Mouse (Mus musculus): ENCODE measurements around the gene Slc4a1ap. TPM values are rescaled to one million over a fixed set of nuclear protein-coding genes. Genes with fewer than 3 reads are reported as not detected.
"Not testable (repeated sequence)": the region's sequence is repeated elsewhere in the genome, so short reads cannot be mapped to it uniquely, and the experiment has no call there.

Gene Slc4a1ap
- polyA plus RNA-seq, 1 experiment from 2014 or later = 30.3 TPM

GRCm38 (mm10) chr5:31581263-31581662, 54.5 kb downstream of the Slc4a1ap start:
- WGBS = 81% methylated on average over 6 of the region's 6 CpGs
- no peak overlapping the region for H3K4me2 ChIP-seq (ENCODE audit: low read length)
- ATAC-seq = no peak

GRCm38 (mm10) chr5:31581932-31582331, 55.1 kb downstream of the Slc4a1ap start:
- Histone ChIP-seq H3K27me3 (replicated peaks; ENCODE audit: control insufficient read depth, insufficient read depth, low read length) (no peaks in the 10 kb centered on the region), H3K4me3 (ENCODE audit: low read length) (no peak overlapping the region), H3K4me2 (ENCODE audit: low read length) (no peak overlapping the region), H3K9ac (ENCODE audit: low read depth, low read length) (no peak overlapping the region), H3K36me3 (ENCODE audit: control insufficient read depth, insufficient read depth, low read length) (no peaks in the 10 kb centered on the region), H3K9me3 (ENCODE audit: control insufficient read depth, low read length) (no peaks in the 10 kb centered on the region), H3K27ac (ENCODE audit: low read depth, low read length) (no peak overlapping the region), H3K4me1 (ENCODE audit: control insufficient read depth, insufficient read depth, low read depth, low read length) (no peaks in the 10 kb centered on the region)
- WGBS = 90% methylated on average over 3 of the region's 3 CpGs
- no peak for ATAC-seq

More at GRCm38 (mm10) chr5:31581263-31581662, 54.5 kb downstream of the Slc4a1ap start:
- H3K27ac ChIP-seq (ENCODE audit: low read depth, low read length) = no peak overlapping the region
- H3K4me3 ChIP-seq (ENCODE audit: low read length) = no peak overlapping the region
- no peak overlapping the region for H3K9ac ChIP-seq (ENCODE audit: low read depth, low read length)
- no peaks in the 10 kb centered on the region for H3K36me3 ChIP-seq (ENCODE audit: control insufficient read depth, insufficient read depth, low read length)
- H3K4me1 ChIP-seq (ENCODE audit: control insufficient read depth, insufficient read depth, low read depth, low read length) = no peaks in the 10 kb centered on the region
- H3K9me3 ChIP-seq (ENCODE audit: control insufficient read depth, low read length) = no peaks in the 10 kb centered on the region
- H3K27me3 ChIP-seq (replicated peaks; ENCODE audit: control insufficient read depth, insufficient read depth, low read length) = no peaks in the 10 kb centered on the region

DNA sequence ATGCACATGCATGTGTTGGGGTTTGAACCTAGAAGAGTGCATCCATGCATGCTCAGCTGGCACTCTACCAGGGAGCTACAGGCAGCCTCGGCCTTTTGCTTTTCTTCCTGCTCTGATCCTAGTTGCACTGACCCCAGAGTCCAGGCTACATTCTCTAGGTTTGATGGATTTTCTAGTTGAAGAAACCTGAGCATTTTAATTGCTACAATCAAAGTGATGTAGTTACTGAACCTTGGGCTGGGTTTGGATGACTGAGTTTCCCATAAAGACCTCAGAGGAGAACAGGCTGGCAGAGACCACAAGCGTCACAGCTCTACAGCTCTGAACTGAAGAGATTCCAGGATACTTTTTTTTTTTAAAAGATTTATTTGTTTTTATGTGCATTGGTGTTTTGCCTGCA, 56.5 kb downstream of the Slc4a1ap start:
- H3K9me3 ChIP-seq (ENCODE audit: control insufficient read depth, low read length) = no peaks in the 10 kb centered on the region
- H3K9ac ChIP-seq (ENCODE audit: low read depth, low read length) = no peak overlapping the region
- no peak overlapping the region for H3K4me2 ChIP-seq (ENCODE audit: low read length)
- no peak for ATAC-seq
- no peaks in the 10 kb centered on the region for H3K27me3 ChIP-seq (replicated peaks; ENCODE audit: control insufficient read depth, insufficient read depth, low read length)
- H3K27ac ChIP-seq (ENCODE audit: low read depth, low read length) = no peak overlapping the region
- no peaks in the 10 kb centered on the region for H3K36me3 ChIP-seq (ENCODE audit: control insufficient read depth, insufficient read depth, low read length)
- no peaks in the 10 kb centered on the region for H3K4me1 ChIP-seq (ENCODE audit: control insufficient read depth, insufficient read depth, low read depth, low read length)
- WGBS = 76% methylated on average over 2 of the region's 2 CpGs
- H3K4me3 ChIP-seq (ENCODE audit: low read length) = no peak overlapping the region

GRCm38 (mm10) chr5:31585526-31585925, 58.7 kb downstream of the Slc4a1ap start:
- Histone ChIP-seq H3K4me3 (ENCODE audit: low read length) (no peak overlapping the region), H3K4me1 (ENCODE audit: control insufficient read depth, insufficient read depth, low read depth, low read length) (peaks cover 2% of the 10 kb centered on the region; the same call in 1 of the 2 replicates), H3K27ac (ENCODE audit: low read depth, low read length) (no peak overlapping the region), H3K9ac (ENCODE audit: low read depth, low read length) (no peak overlapping the region), H3K9me3 (ENCODE audit: control insufficient read depth, low read length) (no peaks in the 10 kb centered on the region), H3K36me3 (ENCODE audit: control insufficient read depth, insufficient read depth, low read length) (no peaks in the 10 kb centered on the region), H3K27me3 (replicated peaks; ENCODE audit: control insufficient read depth, insufficient read depth, low read length) (no peaks in the 10 kb centered on the region), H3K4me2 (ENCODE audit: low read length) (no peak overlapping the region)
- 95% methylated on average over 4 of the region's 4 CpGs for WGBS
- ATAC-seq = no peak

DNA sequence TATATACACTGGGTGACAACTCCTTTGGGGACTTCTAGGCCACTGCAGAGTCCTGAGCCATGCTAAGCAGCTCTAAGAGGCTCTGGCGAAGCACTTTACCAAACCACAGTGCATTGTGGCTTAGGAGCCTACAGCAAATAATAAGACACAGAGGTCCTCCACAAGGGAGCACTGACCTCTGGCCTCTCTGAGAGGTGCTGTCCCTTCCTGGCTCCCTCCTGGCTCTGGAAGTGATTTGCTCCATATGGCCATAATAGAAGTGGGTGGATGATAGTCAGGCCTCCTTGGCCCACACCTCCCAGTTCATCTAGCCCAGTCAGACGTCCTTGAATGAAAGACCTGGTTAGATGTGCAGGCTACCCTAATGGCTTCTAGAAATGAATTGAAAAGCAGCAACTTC, 61.2 kb downstream of the Slc4a1ap start:
- Histone ChIP-seq H3K4me3 (ENCODE audit: low read length) (no peak overlapping the region), H3K36me3 (ENCODE audit: control insufficient read depth, insufficient read depth, low read length) (no peaks in the 10 kb centered on the region), H3K27me3 (replicated peaks; ENCODE audit: control insufficient read depth, insufficient read depth, low read length) (no peaks in the 10 kb centered on the region), H3K9ac (ENCODE audit: low read depth, low read length) (no peak overlapping the region), H3K4me2 (ENCODE audit: low read length) (no peak overlapping the region), H3K27ac (ENCODE audit: low read depth, low read length) (no peak overlapping the region), H3K4me1 (ENCODE audit: control insufficient read depth, insufficient read depth, low read depth, low read length) (peaks cover 2% of the 10 kb centered on the region; the same call in 1 of the 2 replicates), H3K9me3 (ENCODE audit: control insufficient read depth, low read length) (no peaks in the 10 kb centered on the region)
- WGBS = 78% methylated on average over 2 of the region's 2 CpGs
- ATAC-seq = no peak

GRCm38 (mm10) chr5:31588672-31589071, 61.9 kb downstream of the Slc4a1ap start:
- H3K27me3 ChIP-seq (replicated peaks; ENCODE audit: control insufficient read depth, insufficient read depth, low read length); ATAC-seq; H3K9me3 ChIP-seq (ENCODE audit: control insufficient read depth, low read length); H3K4me1 ChIP-seq (ENCODE audit: control insufficient read depth, insufficient read depth, low read depth, low read length); H3K36me3 ChIP-seq (ENCODE audit: control insufficient read depth, insufficient read depth, low read length); H3K4me3 ChIP-seq (ENCODE audit: low read length); H3K9ac ChIP-seq (ENCODE audit: low read depth, low read length); H3K27ac ChIP-seq (ENCODE audit: low read depth, low read length); H3K4me2 ChIP-seq (ENCODE audit: low read length): not testable (repeated sequence)
- 86% methylated on average over 8 of the region's 8 CpGs for WGBS

GRCm38 (mm10) chr5:31589711-31590319, 63.0 kb downstream of the Slc4a1ap start:
- H3K27ac ChIP-seq (ENCODE audit: low read depth, low read length) = no peak overlapping the region
- no peaks in the 10 kb centered on the region for H3K9me3 ChIP-seq (ENCODE audit: control insufficient read depth, low read length)
- H3K4me2 ChIP-seq (ENCODE audit: low read length) = no peak overlapping the region
- H3K4me3 ChIP-seq (ENCODE audit: low read length) = no peak overlapping the region
- H3K27me3 ChIP-seq (replicated peaks; ENCODE audit: control insufficient read depth, insufficient read depth, low read length) = no peaks in the 10 kb centered on the region
- H3K9ac ChIP-seq (ENCODE audit: low read depth, low read length) = no peak overlapping the region
- H3K4me1 ChIP-seq (ENCODE audit: control insufficient read depth, insufficient read depth, low read depth, low read length) = peaks cover 2% of the 10 kb centered on the region; the same call in 1 of the 2 replicates
- H3K36me3 ChIP-seq (ENCODE audit: control insufficient read depth, insufficient read depth, low read length) = no peaks in the 10 kb centered on the region
- ATAC-seq = no peak
- WGBS = 56% methylated on average over 14 of the region's 14 CpGs

GRCm38 (mm10) chr5:31591122-31591521, 64.3 kb downstream of the Slc4a1ap start:
- 91% methylated on average over 7 of the region's 7 CpGs for WGBS
- no peak overlapping the region for H3K27ac ChIP-seq (ENCODE audit: low read depth, low read length)
- no peak for ATAC-seq

GRCm38 (mm10) chr5:31595868-31596267, 69.1 kb downstream of the Slc4a1ap start:
- Histone ChIP-seq H3K4me3 (ENCODE audit: low read length) (no peak overlapping the region), H3K4me2 (ENCODE audit: low read length) (no peak overlapping the region), H3K27me3 (replicated peaks; ENCODE audit: control insufficient read depth, insufficient read depth, low read length) (no peaks in the 10 kb centered on the region; the same call in 1 of the 2 replicates), H3K9ac (ENCODE audit: low read depth, low read length) (no peak overlapping the region), H3K36me3 (ENCODE audit: control insufficient read depth, insufficient read depth, low read length) (no peaks in the 10 kb centered on the region), H3K27ac (ENCODE audit: low read depth, low read length) (no peak overlapping the region), H3K9me3 (ENCODE audit: control insufficient read depth, low read length) (no peaks in the 10 kb centered on the region), H3K4me1 (ENCODE audit: control insufficient read depth, insufficient read depth, low read depth, low read length) (peaks cover 9% of the 10 kb centered on the region)
- no peak for ATAC-seq
- WGBS = 68% methylated on average over 4 of the region's 4 CpGs

More at GRCm38 (mm10) chr5:31591122-31591521, 64.3 kb downstream of the Slc4a1ap start:
- H3K9ac ChIP-seq (ENCODE audit: low read depth, low read length) = no peak overlapping the region
- no peaks in the 10 kb centered on the region for H3K36me3 ChIP-seq (ENCODE audit: control insufficient read depth, insufficient read depth, low read length)
- no peaks in the 10 kb centered on the region for H3K27me3 ChIP-seq (replicated peaks; ENCODE audit: control insufficient read depth, insufficient read depth, low read length)
- no peaks in the 10 kb centered on the region for H3K9me3 ChIP-seq (ENCODE audit: control insufficient read depth, low read length)
- peaks cover 2% of the 10 kb centered on the region for H3K4me1 ChIP-seq (ENCODE audit: control insufficient read depth, insufficient read depth, low read depth, low read length)
- no peak overlapping the region for H3K4me3 ChIP-seq (ENCODE audit: low read length)
- H3K4me2 ChIP-seq (ENCODE audit: low read length) = no peak overlapping the region
